Mouse (Mus musculus) MEL (cell line): ENCODE results near the gene Ripor2. TPM values are rescaled to one million over a fixed set of nuclear protein-coding genes. Genes with fewer than 3 reads are reported as not detected.

ENCODE experiments used
- DNase-seq: peaks from one replicate; pipeline ENCODE4 v3.0.0; 2011; ENCODE audit warnings: low read depth, low spot score
- H3K27ac ChIP-seq: 2 replicates; pipeline ENCODE4 v1.5.1; 2012; ENCODE audit warnings: low read depth, mild to moderate bottlenecking, control low read depth, low read length, moderate library complexity; ENCODE audit not compliant: control insufficient read depth
- H3K27me3 ChIP-seq, 2 experiments: fragments of 150-350 bp in 1 of 2; sonication (generic) in 1 of 2; 2 replicates each; pipeline ENCODE4 v1.6.1; 2012; ENCODE audit warnings: low read length in 2 of 2, mild to moderate bottlenecking in 2 of 2, improper control_type of control experiment in 1 of 2, moderate library complexity in 1 of 2; ENCODE audit not compliant: insufficient read depth in 2 of 2, control insufficient read depth in 1 of 2
- H3K36me3 ChIP-seq, 2 experiments: 2 replicates each; pipeline ENCODE4 v1.6.1; 2012 to 2014; ENCODE audit warnings: low read length in 2 of 2, improper control_type of control experiment in 1 of 2, inconsistent platforms in 1 of 2, mild to moderate bottlenecking in 1 of 2; ENCODE audit not compliant: insufficient read depth in 2 of 2, control insufficient read depth in 1 of 2
- H3K4me1 ChIP-seq, 2 experiments: fragments of 150-350 bp in 1 of 2; sonication (generic) in 1 of 2; 2 replicates each; pipeline ENCODE4 v1.6.1; 2012; ENCODE audit warnings: low read length in 2 of 2, improper control_type of control experiment in 1 of 2, mild to moderate bottlenecking in 1 of 2; ENCODE audit not compliant: insufficient read depth in 2 of 2, control insufficient read depth in 1 of 2
- H3K4me3 ChIP-seq, 2 experiments: fragments of 150-350 bp in 1 of 2; sonication (generic) in 1 of 2; 2 replicates each; pipeline ENCODE4 v1.5.1; 2012; ENCODE audit warnings: low read depth in 2 of 2, low read length in 2 of 2, mild to moderate bottlenecking in 2 of 2, moderate library complexity in 2 of 2, control low read depth in 1 of 2, improper control_type of control experiment in 1 of 2; ENCODE audit not compliant: control insufficient read depth in 1 of 2, insufficient read depth in 1 of 2
- H3K79me2 ChIP-seq: 2 replicates; pipeline ENCODE4 v1.6.1; 2012; ENCODE audit warnings: mild to moderate bottlenecking, low read length, moderate library complexity; ENCODE audit not compliant: control insufficient read depth, poor library complexity, insufficient read depth
- H3K9ac ChIP-seq: 2 replicates; pipeline ENCODE4 v1.6.1; 2012; ENCODE audit warnings: low read depth, mild to moderate bottlenecking, control low read depth, low read length, moderate library complexity; ENCODE audit not compliant: control insufficient read depth, poor library complexity, severe bottlenecking
- H3K9me3 ChIP-seq: fragments of 150-350 bp; sonication (generic); replicated peaks from 2 replicates; pipeline ENCODE4 v1.6.1; 2012; ENCODE audit warnings: mild to moderate bottlenecking, low read length, improper control_type of control experiment, moderate library complexity; ENCODE audit not compliant: insufficient read depth
- CHD1 ChIP-seq: IDR thresholded peaks from 2 replicates; pipeline ENCODE4 v1.6.1; 2012; ENCODE audit warnings: low read depth, mild to moderate bottlenecking, inconsistent platforms, low read length, improper control_type of control experiment
- CHD2 ChIP-seq: IDR thresholded peaks from 2 replicates; pipeline ENCODE4 v1.6.1; 2011; ENCODE audit warnings: low read length, improper control_type of control experiment
- ELF1 ChIP-seq: IDR thresholded peaks from 2 replicates; pipeline ENCODE4 v1.6.1; 2014; ENCODE audit warnings: low read depth, mild to moderate bottlenecking, inconsistent platforms, low read length, improper control_type of control experiment, moderate library complexity
- GATA1 ChIP-seq: IDR thresholded peaks from 2 replicates; pipeline ENCODE4 v1.6.1; 2011; ENCODE audit warnings: low read depth, low read length, improper control_type of control experiment
- JUND ChIP-seq: IDR thresholded peaks from 2 replicates; pipeline ENCODE4 v1.6.1; 2011; ENCODE audit warnings: low read depth, mild to moderate bottlenecking, improper control_type of control experiment, low read length
- KAT2A ChIP-seq: conservative IDR thresholded peaks from 2 replicates; pipeline ENCODE4 v1.6.1; 2012; ENCODE audit warnings: low read depth, low read length, improper control_type of control experiment, inconsistent platforms
- MAFK ChIP-seq: IDR thresholded peaks from 2 replicates; pipeline ENCODE4 v1.6.1; 2011; ENCODE audit warnings: low read depth, mild to moderate bottlenecking, low read length, improper control_type of control experiment, borderline replicate concordance
- MAX ChIP-seq: IDR thresholded peaks from 2 replicates; pipeline ENCODE4 v1.6.1; 2011; ENCODE audit warnings: low read length, improper control_type of control experiment
- MYB ChIP-seq: IDR thresholded peaks from 2 replicates; pipeline ENCODE4 v1.6.1; 2011; ENCODE audit warnings: mild to moderate bottlenecking, low read depth, low read length, improper control_type of control experiment
- NRF1 ChIP-seq: IDR thresholded peaks from 2 replicates; pipeline ENCODE4 v1.6.1; 2014; ENCODE audit warnings: low read depth, mild to moderate bottlenecking, inconsistent platforms, low read length, improper control_type of control experiment, moderate library complexity; ENCODE audit not compliant: poor library complexity, insufficient read depth, severe bottlenecking
- POLR2A ChIP-seq, 2 experiments: IDR thresholded peaks; 2 replicates each; pipeline ENCODE4 v1.6.1; 2011 to 2012; ENCODE audit warnings: low read length in 2 of 2, mild to moderate bottlenecking in 2 of 2, control low read depth in 1 of 2, improper control_type of control experiment in 1 of 2, low read depth in 1 of 2, moderate library complexity in 1 of 2; ENCODE audit not compliant: control insufficient read depth in 1 of 2, insufficient read depth in 1 of 2, poor library complexity in 1 of 2
- POLR2AphosphoS5 ChIP-seq: IDR thresholded peaks from 2 replicates; pipeline ENCODE4 v1.6.1; 2012; ENCODE audit warnings: low read depth, borderline replicate concordance, mild to moderate bottlenecking, inconsistent platforms, low read length, moderate library complexity, mixed read lengths
- SIN3A ChIP-seq: IDR thresholded peaks from 2 replicates; pipeline ENCODE4 v1.6.1; 2012; ENCODE audit warnings: low read length, improper control_type of control experiment, inconsistent platforms
- TAL1 ChIP-seq: IDR thresholded peaks from 2 replicates; pipeline ENCODE4 v1.6.1; 2012; ENCODE audit warnings: mild to moderate bottlenecking, inconsistent platforms, low read length, moderate library complexity, mixed read lengths
- USF2 ChIP-seq, 2 experiments: IDR thresholded peaks; 2 replicates each; pipeline ENCODE4 v1.6.1; 2011 to 2012; ENCODE audit warnings: improper control_type of control experiment in 2 of 2, low read length in 2 of 2, borderline replicate concordance in 1 of 2, inconsistent platforms in 1 of 2, low read depth in 1 of 2, mild to moderate bottlenecking in 1 of 2; ENCODE audit not compliant: insufficient read depth in 1 of 2
- ZMIZ1 ChIP-seq: IDR thresholded peaks from 2 replicates; pipeline ENCODE4 v1.6.1; 2012; ENCODE audit warnings: low read depth, mild to moderate bottlenecking, inconsistent platforms, low read length, improper control_type of control experiment, moderate library complexity
- ZNF384 ChIP-seq: IDR thresholded peaks from 2 replicates; pipeline ENCODE4 v1.6.1; 2012; ENCODE audit warnings: low read depth, mild to moderate bottlenecking, inconsistent platforms, low read length, improper control_type of control experiment
- polyA plus RNA-seq, 2 experiments: library from polyadenylated mRNA; stranded (reverse) in 1 of 2; unstranded in 1 of 2; fragments of >175 nt in 1 of 2; fragments of >200 nt in 1 of 2; gene quantifications; 2 replicates each; pipeline versions ENCODE4 v1.2.1 to v1.2.4; 2012; ENCODE audit warnings: low replicate concordance in 2 of 2, low read depth in 1 of 2; ENCODE audit not compliant: insufficient read length in 2 of 2, insufficient read depth in 1 of 2, missing spikeins in 1 of 2
- total RNA-seq: library from RNA; depleted of rRNA; stranded (reverse); fragments of 300-350 nt; gene quantifications from 2 replicates; pipeline ENCODE4 v1.2.3, GENCODE M21; 2012

Gene Ripor2
- total and polyA plus RNA-seq, 3 experiments = 13.5 to 18.5 TPM; not detected in 1

GRCm38 (mm10) chr13:24551100-24551931 lies 30.7 kb upstream of the Ripor2 start (continued):
- TF ChIP-seq ZNF384 (no peak), TAL1 (peak; percentile 83), JUND (no peak)

- no peak overlapping the region for H3K27ac ChIP-seq
- H3K4me1 ChIP-seq = peaks cover 24 to 30% of the 10 kb centered on the region in 2 experiments
- H3K9me3 ChIP-seq = no peaks in the 10 kb centered on the region
- no peaks in the 10 kb centered on the region for H3K79me2 ChIP-seq
- H3K36me3 ChIP-seq = peaks cover 4 to 20% of the 10 kb centered on the region in 2 experiments; a peak in 3 of 4 replicates
- DNase-seq = no peak
- H3K9ac ChIP-seq = no peak overlapping the region
- H3K4me3 ChIP-seq = no peak overlapping the region
- H3K27me3 ChIP-seq = no peaks in the 10 kb centered on the region
- no peak for TF ChIP-seq ZMIZ1
- TF ChIP-seq GATA1 = no peak
- TF ChIP-seq KAT2A = no peak
- TF ChIP-seq ELF1 = no peak
- no peak for TF ChIP-seq CHD1
- TF ChIP-seq USF2 (IDR thresholded peaks at IDR 0.05; ENCODE audit: borderline replicate concordance in 1 of 2, insufficient read depth in 1 of 2, low read depth in 1 of 2, low read length in 2 of 2) = no peak
- TF ChIP-seq SIN3A = no peak
- no peak for TF ChIP-seq JUND
- TF ChIP-seq MYB = no peak
- TF ChIP-seq MAX = no peak
- TF ChIP-seq POLR2AphosphoS5 = no peak
- no peak for TF ChIP-seq MAFK
- TF ChIP-seq CHD2 = no peak
- TF ChIP-seq, all 39 proteins: peak for 0
Observed at GRCm38 (mm10) chr13:24552039-24552438, 29.9 kb upstream of the Ripor2 start.

- TF ChIP-seq ELF1 = no peak
- TF ChIP-seq ZNF384 = peak; percentile 50
- no peak for TF ChIP-seq NRF1
- no peak for TF ChIP-seq POLR2A (IDR thresholded peaks at IDR 0.05; ENCODE audit: control insufficient read depth in 1 of 2, insufficient read depth in 1 of 2, low read depth in 1 of 2, low read length in 2 of 2, poor library complexity in 1 of 2)
- TF ChIP-seq, all 39 proteins: peak for 1
- Histone ChIP-seq H3K27me3 (no peaks in the 10 kb centered on the region), H3K79me2 (no peaks in the 10 kb centered on the region), H3K4me1 (peaks cover 0 to 4% of the 10 kb centered on the region in 2 experiments; a peak in 1 of 4 replicates), H3K36me3 (peaks cover 0 to 21% of the 10 kb centered on the region in 2 experiments; a peak in 2 of 4 replicates), H3K4me3 (no peak overlapping the region), H3K9me3 (no peaks in the 10 kb centered on the region), H3K27ac (no peak overlapping the region), H3K9ac (no peak overlapping the region)
- DNase-seq = no peak
Observed at GRCm38 (mm10) chr13:24561391-24561790, 20.6 kb upstream of the Ripor2 start.
